ENCODE assay signal across 8 mouse cellular contexts in the genomic region with DNA sequence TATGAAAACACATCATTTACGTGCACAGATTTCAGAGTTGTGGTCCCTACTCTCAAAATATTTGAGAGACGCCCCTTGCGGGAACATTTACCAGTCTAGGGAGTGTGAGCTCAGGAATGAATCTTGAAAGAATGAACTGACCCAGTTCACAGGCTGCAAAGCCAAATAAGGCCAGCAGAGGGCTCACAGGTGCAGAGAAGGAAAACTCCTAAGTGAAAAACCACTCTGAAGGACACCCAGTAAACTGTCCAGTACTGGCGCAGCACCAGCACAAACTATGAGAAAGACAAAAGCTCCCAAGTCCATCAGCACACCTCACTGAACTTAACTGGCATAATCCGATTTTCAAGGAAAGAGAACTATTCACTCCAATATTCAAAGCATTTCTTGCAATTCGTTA.
DNase-seq lines count a peak whose midpoint lies in the region; ATAC-seq and TF ChIP-seq lines count a peak whose summit lies in the region.

No protein-coding gene starts in this region.

- no peak overlapping the region for H3K4me2 ChIP-seq in neural tube, embryonic 14.5 days (ENCODE audit: low read depth, low read length)

- no peaks in the 10 kb centered on the region for H3K9me3 ChIP-seq in neural tube, embryonic 14.5 days (ENCODE audit: control insufficient read depth, low read length)

- no peak for TF ChIP-seq POLR2A in liver, adult 2 months (IDR thresholded peaks at IDR 0.05; ENCODE audit: extremely low read depth, insufficient read depth, low read length)

- peak; percentile 100 for ATAC-seq in common myeloid progenitor, adult 5-6 weeks (replicated peaks; ENCODE audit: low read depth, poor library complexity, severe bottlenecking)
- ATAC-seq in neural tube, embryonic 14.5 days (ENCODE audit: low read depth) = peak; percentile 69

- DNase-seq in CD4-positive, CD25-positive, alpha-beta regulatory T cell, adult 2 months (ENCODE audit: low read depth, low spot score) = peak; percentile 42
- DNase-seq in adrenal gland, adult 18-20 months (ENCODE audit: low spot score in 2 of 2) = peak; percentile 63 to 64
- DNase-seq in gastrocnemius, postnatal 36 days = peak; percentile 45 to 53
- peak; percentile 84 for DNase-seq in kidney, postnatal 10 days
- peak; percentile 29 for DNase-seq in liver, adult 2 months (ENCODE audit: extremely low read depth, low read depth, low spot score)
- peak; percentile 28 for DNase-seq in urinary bladder, adult 2 months (ENCODE audit: low spot score)

- no peak overlapping the region for H3K9ac ChIP-seq in liver, adult 2 months (ENCODE audit: low read depth, low read length)
- H3K9ac ChIP-seq in neural tube, embryonic 14.5 days (replicated peaks; ENCODE audit: low read depth, low read length) = no peak overlapping the region

- no peaks in the 10 kb centered on the region for H3K36me3 ChIP-seq in liver, adult 2 months (ENCODE audit: control insufficient read depth, insufficient read depth, low read length)
- no peaks in the 10 kb centered on the region for H3K36me3 ChIP-seq in neural tube, embryonic 14.5 days (ENCODE audit: control insufficient read depth, insufficient read depth, low read length)

- no peaks in the 10 kb centered on the region for H3K27me3 ChIP-seq in liver, adult 2 months (ENCODE audit: control insufficient read depth, insufficient read depth, low read length)
- H3K27me3 ChIP-seq in neural tube, embryonic 14.5 days (ENCODE audit: control insufficient read depth, insufficient read depth, low read length) = no peaks in the 10 kb centered on the region

- H3K79me2 ChIP-seq in liver, adult 2 months (ENCODE audit: control insufficient read depth, insufficient read depth, low read length) = no peaks in the 10 kb centered on the region

- H3K27ac ChIP-seq in liver, adult 2 months (replicated peaks; ENCODE audit: insufficient read depth, low read depth, low read length) = no peak overlapping the region
- no peak overlapping the region for H3K27ac ChIP-seq in neural tube, embryonic 14.5 days (ENCODE audit: low read depth, low read length)

- intact Hi-C loops in gastrocnemius, postnatal 36 days (cut with DNase I) = loop anchor here (2.0 kb wide), 1 partner anchor 81 kb away; no protein-coding TSS in a partner anchor

- H3K4me1 ChIP-seq in liver, adult 2 months (ENCODE audit: control insufficient read depth, insufficient read depth, low read length) = no peaks in the 10 kb centered on the region; the same call in 1 of the 2 replicates
- no peaks in the 10 kb centered on the region for H3K4me1 ChIP-seq in neural tube, embryonic 14.5 days (ENCODE audit: control insufficient read depth, insufficient read depth, low read length)

- no peak overlapping the region for H3K4me3 ChIP-seq in liver, adult 2 months (ENCODE audit: insufficient read depth, low read depth, low read length)
- H3K4me3 ChIP-seq in neural tube, embryonic 14.5 days (ENCODE audit: low read depth, low read length) = no peak overlapping the region

- TF ChIP-seq CTCF in liver, adult 2 months (IDR thresholded peaks at IDR 0.05; ENCODE audit: low read depth, low read length) = peak; percentile 65

- 44% methylated on average over 6 of the region's 6 CpGs for WGBS in liver, adult 2 months
- WGBS in neural tube, embryonic 14.5 days = 54% methylated on average over 6 of the region's 6 CpGs

Comparison
In these comparisons a context has a peak if more than half of its experiments do, and no peak if none do; other contexts are left out.
1. DNase-seq: peak in every context shown above with its lines; median percentile 84 in kidney, postnatal 10 days; 64 in adrenal gland, adult 18-20 months; 49 in gastrocnemius, postnatal 36 days; 42 in CD4-positive, CD25-positive, alpha-beta regulatory T cell, adult 2 months; 29 in liver, adult 2 months; 28 in urinary bladder, adult 2 months.